Mouse (Mus musculus) kidney, adult 2 months (tissue): ENCODE measurements around the gene Matk. TPM values are rescaled to one million over a fixed set of nuclear protein-coding genes. Genes with fewer than 3 reads are reported as not detected.

Experiments
- DNase-seq: peaks from one replicate; pipeline ENCODE4 v3.0.0; 2021
- H3K27ac ChIP-seq: fragments of 200-500 bp; 2 replicates; pipeline ENCODE4 v1.5.1; 2012; ENCODE audit warnings: low read depth, low read length, control low read depth, inconsistent platforms; ENCODE audit not compliant: insufficient read depth
- H3K27me3 ChIP-seq: fragments of 200-500 bp; replicated peaks from 2 replicates; pipeline ENCODE4 v1.6.1; 2012; ENCODE audit warnings: mild to moderate bottlenecking, moderate library complexity, low read length, inconsistent platforms; ENCODE audit not compliant: control insufficient read depth, insufficient read depth
- H3K36me3 ChIP-seq: fragments of 200-500 bp; 2 replicates; pipeline ENCODE4 v1.6.1; 2012; ENCODE audit warnings: mild to moderate bottlenecking, moderate library complexity, low read length, inconsistent platforms; ENCODE audit not compliant: control insufficient read depth, insufficient read depth
- H3K4me1 ChIP-seq: fragments of 200-500 bp; 2 replicates; pipeline ENCODE4 v1.6.1; 2011; ENCODE audit warnings: low read length; ENCODE audit not compliant: control insufficient read depth, insufficient read depth
- H3K4me3 ChIP-seq: fragments of 200-500 bp; 2 replicates; pipeline ENCODE4 v1.5.1; 2011; ENCODE audit warnings: mild to moderate bottlenecking, low read depth, low read length, control low read depth; ENCODE audit not compliant: insufficient read depth
- CTCF ChIP-seq: fragments of 200-500 bp; conservative IDR thresholded peaks from 2 replicates; pipeline ENCODE4 v1.5.1; 2011; ENCODE audit warnings: low read depth, mild to moderate bottlenecking, control low read depth, low read length, moderate library complexity, mixed read lengths; ENCODE audit not compliant: insufficient read depth, insufficient read length
- POLR2A ChIP-seq: fragments of 200-500 bp; IDR thresholded peaks from one replicate; pipeline ENCODE4 v1.6.1; 2011; ENCODE audit warnings: low read depth, low read length, control low read depth
- WGBS: fragments of 180-500 bp; shearing (Covaris S2); methylation state at CpG from one replicate; pipeline ENCODE4 v1.1.7; 2018; 5-methylcytosine and 5-hydroxymethylcytosine counted together
- polyA plus RNA-seq: library from polyadenylated mRNA; depleted of rRNA; stranded (reverse); fragments of >200 nt; gene quantifications from 2 replicates; pipeline ENCODE4 v1.2.3, GENCODE M21; 2012

Matk gene
- polyA plus RNA-seq, 1 experiment, result 1.5 TPM

- whole genome bisulfite sequencing, result 46% methylated on average over 6 of the region's 6 CpGs
- peak; percentile 43 for DNase-seq
- no peaks in the 10 kb centered on the region for H3K27me3 ChIP-seq
- TF ChIP-seq POLR2A, result no peak
- TF ChIP-seq CTCF, result peak; percentile 45
- no peak overlapping the region for H3K4me3 ChIP-seq
- H3K4me1 ChIP-seq, result peaks cover 14% of the 10 kb centered on the region
- H3K36me3 ChIP-seq, result no peaks in the 10 kb centered on the region
- H3K27ac ChIP-seq, result no peak overlapping the region
These were observed 35.9 kb downstream of the Matk start for GRCm38 (mm10) chr10:81288601-81289000.

- no peak overlapping the region for H3K27ac ChIP-seq
- peak; percentile 66 for DNase-seq
- H3K4me3 ChIP-seq, result no peak overlapping the region
- H3K27me3 ChIP-seq, result no peaks in the 10 kb centered on the region
- peaks cover 20% of the 10 kb centered on the region for H3K4me1 ChIP-seq
- no peak for TF ChIP-seq POLR2A
- peak; percentile 88 for TF ChIP-seq CTCF
- H3K36me3 ChIP-seq, result no peaks in the 10 kb centered on the region
- 6% methylated on average over 7 of the region's 7 CpGs for WGBS
These were observed 36.5 kb downstream of the Matk start for GRCm38 (mm10) chr10:81289278-81289677.

- H3K36me3 ChIP-seq, result no peaks in the 10 kb centered on the region
- TF ChIP-seq POLR2A, result no peak
- TF ChIP-seq CTCF, result no peak
- H3K4me1 ChIP-seq, result peaks cover 24% of the 10 kb centered on the region
- 51% methylated on average over 14 of the region's 14 CpGs for WGBS
- no peak overlapping the region for H3K27ac ChIP-seq
- no peak overlapping the region for H3K4me3 ChIP-seq
- peak; percentile 76 for DNase-seq
- H3K27me3 ChIP-seq, result no peaks in the 10 kb centered on the region
These were observed 37.1 kb downstream of the Matk start for GRCm38 (mm10) chr10:81289811-81290210.

GRCm38 (mm10) chr10:81290698-81291460, 38.1 kb downstream of the Matk start:
- H3K36me3 ChIP-seq, result no peaks in the 10 kb centered on the region
- peak overlapping the region; percentile 36; the same call in 1 of the 2 replicates for H3K4me3 ChIP-seq
- H3K27me3 ChIP-seq, result no peaks in the 10 kb centered on the region
- H3K27ac ChIP-seq, result peak overlapping the region; percentile 20; the same call in 1 of the 2 replicates
- WGBS, result 28% methylated on average over 24 of the region's 24 CpGs
- DNase-seq, result peak; percentile 63
- TF ChIP-seq POLR2A, result no peak
- no peak for TF ChIP-seq CTCF
- H3K4me1 ChIP-seq, result peaks cover 31% of the 10 kb centered on the region

- H3K27ac ChIP-seq, result peak within 1 kb of the TSS; percentile 20; the same call in 1 of the 2 replicates
- TF ChIP-seq CTCF (no peak), POLR2A (no peak)
- WGBS, result 57% methylated on average over 9 of the region's 9 CpGs
- peak within 1 kb of the TSS; percentile 36; the same call in 1 of the 2 replicates for H3K4me3 ChIP-seq
- no peak for DNase-seq
- no peaks in the 10 kb centered on the region for H3K27me3 ChIP-seq
- H3K36me3 ChIP-seq, result no peaks in the 10 kb centered on the region
- H3K4me1 ChIP-seq, result peaks cover 34% of the 10 kb centered on the region
These were observed 38.9 kb downstream of the Matk start, which contains the start of gene Tjp3 for GRCm38 (mm10) chr10:81291511-81292104. Gene Tjp3, minus strand, starts transcription at chr10:81291581.

- WGBS, result 1% methylated on average over 79 of the region's 80 CpGs
- peak; percentile 100 for DNase-seq
- H3K36me3 ChIP-seq, result no peaks in the 10 kb centered on the region
- H3K4me1 ChIP-seq, result peaks cover 39% of the 10 kb centered on the region
- H3K27me3 ChIP-seq, result no peaks in the 10 kb centered on the region
- peak within 1 kb of the TSS; percentile 93 for H3K4me3 ChIP-seq
- no peak for TF ChIP-seq POLR2A
- peak; percentile 92; the same call in 1 of the 2 replicates for TF ChIP-seq CTCF
- H3K27ac ChIP-seq, result peak within 1 kb of the TSS; percentile 87
These were observed 40.0 kb downstream of the Matk start, which contains the start of gene Pip5k1c for GRCm38 (mm10) chr10:81292554-81293333. Gene Pip5k1c, plus strand, starts transcription at chr10:81292963.
